Mouse (Mus musculus) ES-E14 (cell line): Measurements from ENCODE around the gene Xpnpep2.

Source experiments
- HCFC1 ChIP-seq: IDR thresholded peaks from 2 replicates; pipeline ENCODE4 v1.6.1; 2012; ENCODE audit warnings: low read length, inconsistent platforms, borderline replicate concordance; ENCODE audit not compliant: insufficient read depth
- ZC3H11A ChIP-seq: IDR thresholded peaks from 2 replicates; pipeline ENCODE4 v1.6.1; 2012; ENCODE audit warnings: low read depth, mild to moderate bottlenecking, inconsistent platforms, low read length, borderline replicate concordance
- ZNF384 ChIP-seq: IDR thresholded peaks from 2 replicates; pipeline ENCODE4 v1.6.1; 2012; ENCODE audit warnings: low read depth, low read length, inconsistent platforms

DNA sequence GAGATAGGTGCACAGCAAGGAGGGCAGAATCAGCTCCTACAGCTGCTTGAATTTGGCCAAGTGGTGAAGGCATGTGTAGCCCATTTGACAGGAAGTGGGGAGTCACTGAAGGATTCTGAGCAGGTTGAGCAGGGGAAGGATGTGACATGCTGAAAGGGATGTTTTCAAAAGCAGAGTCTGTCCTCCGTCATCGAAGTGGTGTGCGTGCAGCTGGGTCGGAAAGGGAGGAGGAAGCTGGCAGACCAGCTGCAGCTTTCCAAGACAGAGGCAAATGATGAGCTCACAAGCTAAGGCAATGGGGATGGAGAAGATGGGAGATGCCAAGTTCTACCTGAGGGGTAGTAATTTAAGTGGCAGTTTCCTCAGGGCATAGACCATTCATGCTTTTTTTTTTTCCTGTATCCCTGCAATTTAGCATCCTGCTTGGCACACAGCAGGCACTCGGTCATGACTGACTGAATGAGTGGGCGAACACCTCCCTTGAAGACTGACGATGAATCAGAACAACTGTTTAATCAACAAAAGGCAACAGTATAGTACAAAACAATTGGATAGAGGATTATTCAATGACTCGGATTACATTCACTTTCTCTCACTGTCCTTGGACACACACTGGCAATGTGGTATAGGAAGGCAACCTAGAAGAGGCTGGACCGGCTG lies 9.9 kb upstream of the Xpnpep2 start:
- TF ChIP-seq ZC3H11A (no peak), ZNF384 (no peak), HCFC1 (no peak)
